Mouse (Mus musculus) naive thymus-derived CD4-positive, alpha-beta T cell, adult 2 months (primary cell): ENCODE results near the gene Lrch4.

Source experiments
- DNase-seq: peaks from one replicate; pipeline ENCODE4 v3.0.0-alpha.2; 2011; ENCODE audit warnings: low read depth

Lrch4 gene

DNA sequence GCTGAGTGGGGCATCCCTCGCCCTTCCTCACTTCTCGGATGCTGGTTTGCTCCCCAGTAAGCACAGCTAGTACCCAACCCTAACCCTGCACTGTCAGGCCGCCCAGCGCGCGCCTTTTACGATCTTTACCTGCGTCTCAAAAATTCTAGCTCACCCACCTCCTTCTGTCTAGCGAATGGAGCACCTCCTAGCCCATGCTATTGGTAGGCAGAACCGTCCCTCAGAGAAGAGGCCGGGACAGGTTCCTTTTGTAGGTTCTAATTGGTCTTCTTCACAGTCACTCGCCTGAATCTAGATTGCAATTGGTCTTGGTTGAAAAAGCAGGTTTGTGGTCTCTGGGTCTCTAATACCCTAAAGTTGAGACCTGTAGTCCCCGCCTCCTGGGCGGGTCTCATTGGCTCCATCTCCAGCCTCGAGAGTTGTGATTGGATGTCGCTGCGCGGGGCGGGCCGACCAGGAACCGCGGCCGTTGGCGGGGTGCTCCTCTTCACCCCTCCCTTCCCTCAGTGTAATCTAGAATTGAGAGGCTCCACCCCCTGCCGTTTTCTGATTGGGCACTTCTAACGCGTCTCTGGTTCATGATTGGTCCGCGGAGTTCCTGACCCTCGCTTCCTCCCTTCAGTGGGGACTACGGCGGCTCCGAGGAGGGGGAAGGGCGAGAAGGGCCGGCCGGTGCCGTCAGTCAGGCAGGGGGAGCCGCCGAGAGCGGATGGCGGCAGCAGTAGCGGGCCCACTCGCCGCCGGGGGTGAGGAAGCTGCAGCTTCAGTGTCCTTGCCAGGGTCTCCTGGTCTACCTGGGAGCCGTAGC, at the start of gene Lrch4, which contains the start of the genes Fbxo24 and Gm20605:
TSS of gene Lrch4 (plus strand) at position 624 of the 808 bp plus-strand sequence.
TSS of gene Fbxo24 (minus strand) at position 505 of the 808 bp plus-strand sequence.
TSS of gene Gm20605 (plus strand) at position 678 of the 808 bp plus-strand sequence.
- peak; percentile 100 for DNase-seq

- no peak for DNase-seq
Measured at GRCm38 (mm10) chr5:137580246-137580645, 48.7 kb upstream of the Lrch4 start.

DNA sequence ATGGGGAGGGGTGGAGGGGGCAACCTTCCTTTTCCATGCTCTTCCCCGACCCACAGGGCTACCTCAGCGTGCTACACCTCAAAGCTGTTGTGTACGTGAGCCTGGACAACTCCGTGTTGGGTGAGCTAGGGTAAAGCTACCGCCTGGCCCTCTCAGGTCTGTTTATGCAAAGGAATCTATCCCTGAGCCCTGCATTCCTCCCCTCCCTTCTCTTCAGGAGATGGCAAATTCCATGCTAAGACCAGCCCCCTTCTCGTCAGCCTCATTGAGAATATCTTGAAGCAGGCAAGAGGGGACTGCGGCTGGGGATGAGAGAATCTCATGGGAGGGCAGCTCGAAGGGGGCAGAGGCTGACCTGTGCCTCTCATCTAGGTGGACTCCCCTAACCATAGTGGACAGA, 46.2 kb upstream of the Lrch4 start:
- no peak for DNase-seq

GRCm38 (mm10) chr5:137583670-137584169, 45.2 kb upstream of the Lrch4 start:
- no peak for DNase-seq

DNA sequence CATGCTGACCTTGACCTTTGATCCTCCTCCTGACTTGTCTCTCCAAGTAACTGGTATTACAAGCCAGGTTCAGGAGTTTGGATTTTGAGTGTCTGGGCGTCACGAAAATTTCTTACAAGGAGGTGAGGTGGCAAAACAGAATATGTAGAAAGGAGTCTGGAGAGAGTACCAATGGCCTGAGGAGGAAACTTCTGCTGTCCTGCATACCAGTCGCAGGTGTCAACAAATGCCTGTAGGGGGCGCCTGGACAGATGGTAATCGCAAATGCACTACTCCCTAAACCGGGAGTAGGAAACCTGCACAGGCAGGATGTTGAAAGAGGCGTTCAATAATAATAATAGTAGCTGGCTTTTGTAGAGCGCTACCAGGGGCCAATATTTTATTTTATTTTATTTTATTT, 43.9 kb upstream of the Lrch4 start:
- peak; percentile 81 for DNase-seq

DNA sequence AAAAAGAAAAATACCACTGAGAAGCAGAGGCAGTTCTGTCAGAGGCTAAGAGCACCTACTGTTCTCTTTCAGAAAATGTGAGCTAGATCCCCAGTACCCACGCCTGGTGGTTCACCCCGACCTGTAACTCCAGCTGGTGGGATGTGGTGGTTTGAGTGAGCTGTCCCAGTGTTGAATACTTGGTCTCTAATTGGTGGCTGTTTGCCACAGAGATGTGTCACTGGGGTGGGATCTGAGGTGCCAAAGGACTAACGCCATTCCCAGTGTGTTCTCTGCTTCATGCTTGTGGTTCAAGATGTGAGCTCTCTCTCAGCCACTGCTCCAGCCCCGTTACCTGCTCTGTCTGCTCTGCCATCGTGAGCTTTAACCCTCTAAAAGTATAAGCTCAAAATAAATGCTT, 38.4 kb upstream of the Lrch4 start:
- no peak for DNase-seq

DNA sequence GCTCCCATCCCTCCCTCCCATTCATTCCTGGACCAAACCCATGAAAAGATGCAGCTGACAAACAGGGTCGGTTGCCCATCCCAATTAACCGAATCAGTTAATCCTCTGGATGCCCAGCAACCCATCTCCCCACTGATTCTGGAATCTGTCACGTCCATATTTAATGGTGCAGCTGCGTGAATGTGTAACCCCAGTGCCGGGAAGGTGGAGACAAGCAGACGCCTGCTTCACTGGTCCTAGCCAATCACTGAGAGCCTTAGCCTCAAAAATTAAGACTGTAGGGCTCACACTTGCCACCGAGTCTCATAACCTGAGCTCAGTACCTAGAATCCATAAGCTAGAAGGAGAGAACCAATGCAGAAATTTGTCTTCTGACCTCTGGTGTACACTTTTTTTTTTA, 33.0 kb upstream of the Lrch4 start:
- no peak for DNase-seq

DNA sequence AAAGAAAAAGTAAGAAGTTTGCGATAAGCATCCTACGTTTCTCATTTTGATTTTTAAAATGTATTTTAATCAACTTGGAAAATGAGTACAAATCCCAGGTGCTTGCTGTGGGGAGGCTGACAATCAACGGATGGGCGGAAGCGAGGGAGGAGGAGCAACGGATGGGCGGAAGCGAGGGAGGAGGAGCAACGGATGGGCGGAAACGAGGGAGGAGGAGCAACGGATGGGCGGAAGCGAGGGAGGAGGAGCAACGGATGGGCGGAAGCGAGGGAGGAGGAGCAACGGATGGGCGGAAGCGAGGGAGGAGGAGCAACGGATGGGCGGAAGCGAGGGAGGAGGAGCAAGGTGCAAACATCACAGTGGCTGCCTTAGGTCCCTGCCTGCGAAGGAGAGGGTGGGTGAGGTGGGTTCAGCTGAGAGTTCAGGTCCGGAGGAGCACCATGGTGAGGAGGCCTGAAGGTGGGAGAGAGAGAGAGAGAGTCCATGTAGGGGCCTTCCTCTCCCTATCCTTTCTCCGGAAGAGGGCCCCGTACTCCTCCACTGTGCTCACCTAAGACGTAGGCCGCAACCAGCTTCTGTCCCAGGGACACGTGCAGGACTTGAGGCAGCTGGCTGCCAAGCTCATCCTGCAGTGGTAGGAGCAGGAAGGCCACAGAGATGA, 32.2 kb upstream of the Lrch4 start:
- peak; percentile 89 for DNase-seq

- peak; percentile 22 for DNase-seq
Measured at GRCm38 (mm10) chr5:137597625-137598024, 31.3 kb upstream of the Lrch4 start.

DNA sequence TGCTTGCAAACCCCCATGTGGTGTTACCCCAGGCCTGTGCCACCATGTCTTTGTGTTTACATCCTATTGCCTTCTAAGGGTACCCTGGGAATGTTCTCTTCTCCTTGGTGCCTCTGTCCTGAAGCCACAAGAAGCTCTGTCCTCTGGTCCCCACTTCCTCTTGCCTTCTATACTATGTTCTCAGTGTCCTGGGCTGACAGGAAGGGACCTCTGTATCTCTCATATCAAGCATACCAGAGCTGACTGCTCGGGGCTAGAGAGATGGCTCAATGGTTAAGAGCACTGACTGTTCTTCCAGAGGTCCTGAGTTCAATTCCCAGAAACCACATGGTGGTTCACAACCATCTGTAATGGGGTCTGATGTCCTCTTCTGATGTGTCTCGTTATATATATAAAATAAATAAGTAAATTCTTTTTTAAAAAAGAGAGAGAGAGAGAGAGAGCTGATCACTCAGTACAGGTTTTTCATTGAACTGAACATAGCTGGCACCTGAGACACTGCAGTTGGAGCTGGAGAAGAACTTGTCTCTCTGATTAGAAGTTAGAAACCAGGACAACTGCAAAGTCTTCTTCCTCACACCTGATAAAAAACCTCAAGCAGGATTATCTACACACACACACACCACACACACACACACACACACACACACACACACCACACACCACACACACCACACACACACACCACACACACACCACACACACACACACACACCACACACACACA, 30.7 kb upstream of the Lrch4 start:
- DNase-seq = peak; percentile 23

DNA sequence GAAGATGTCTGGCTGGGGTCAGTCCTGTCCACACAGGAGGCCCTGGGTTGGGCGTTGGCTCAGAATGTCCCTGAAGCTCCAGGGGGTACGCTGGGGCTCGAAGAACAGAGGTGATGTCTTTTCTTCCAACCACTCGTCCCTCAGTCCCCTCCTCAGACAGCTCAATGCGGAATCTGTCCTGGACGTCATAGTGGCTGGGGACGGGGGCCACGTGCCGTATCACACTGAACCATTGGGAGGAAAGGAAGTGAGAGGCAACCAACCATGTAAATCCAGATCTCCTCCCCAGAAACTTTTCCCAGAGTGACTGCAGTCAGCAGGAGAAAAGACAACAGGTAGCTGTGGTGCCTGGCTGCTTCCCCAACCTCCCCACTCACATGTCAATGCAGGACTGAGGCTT, 29.3 kb upstream of the Lrch4 start:
- peak; percentile 46 for DNase-seq

DNA sequence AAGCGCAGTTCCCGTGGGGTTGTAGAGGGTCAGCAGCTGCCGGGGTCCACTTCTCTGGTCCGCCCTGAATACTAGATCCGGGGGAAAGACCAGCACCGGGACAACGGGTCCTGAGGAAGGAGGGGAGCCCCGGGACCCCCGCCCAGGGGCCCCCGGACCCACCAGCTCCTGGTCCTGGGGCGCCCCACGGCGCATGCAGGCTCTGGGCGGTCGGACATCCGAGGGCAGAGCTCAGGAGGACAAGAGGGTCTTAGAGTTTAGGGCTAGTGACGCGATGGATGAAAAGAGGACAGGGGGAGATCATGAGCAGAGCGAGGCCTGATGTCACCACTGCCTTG, 28.7 kb upstream of the Lrch4 start:
- no peak for DNase-seq

DNA sequence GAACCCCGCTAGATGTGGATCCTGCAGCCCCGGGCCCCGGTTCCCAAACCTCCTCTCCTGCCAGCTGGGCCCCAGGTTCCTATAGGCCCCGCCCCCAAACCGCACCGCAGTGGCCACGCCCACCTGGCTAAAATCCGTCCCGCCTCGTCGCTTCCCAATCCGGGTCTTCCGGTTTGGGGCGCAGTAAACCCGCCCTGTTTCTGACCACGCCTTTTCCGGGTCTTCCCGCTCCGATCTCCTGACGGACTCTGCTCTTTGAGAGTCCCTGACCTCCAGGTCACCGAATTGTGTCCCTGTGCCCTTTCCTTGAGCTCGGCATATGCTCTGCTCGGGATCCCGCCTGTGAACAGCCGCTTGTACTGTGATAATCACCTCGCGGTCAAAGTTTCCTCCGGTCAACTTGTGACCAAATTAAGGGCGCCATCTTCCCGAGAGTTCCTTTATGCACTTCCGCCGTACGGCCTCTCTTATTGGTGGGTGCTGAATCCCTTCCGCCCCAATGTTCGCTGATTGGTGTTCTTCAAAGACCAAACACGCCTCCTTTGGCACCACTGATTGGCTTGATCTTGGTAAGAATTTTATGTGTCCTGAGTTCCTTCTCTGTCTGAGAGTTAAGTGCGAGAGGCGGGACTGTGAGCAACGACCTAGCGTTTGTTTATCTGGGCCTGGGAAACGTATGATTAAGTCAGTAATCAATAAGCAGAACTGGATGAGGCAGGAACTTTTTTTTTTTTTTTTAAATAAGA, 28.1 kb upstream of the Lrch4 start, which contains the start of gene Mospd3:
TSS of gene Mospd3 (minus strand) at position 440 of the 746 bp plus-strand sequence.
- DNase-seq = peak; percentile 98

DNA sequence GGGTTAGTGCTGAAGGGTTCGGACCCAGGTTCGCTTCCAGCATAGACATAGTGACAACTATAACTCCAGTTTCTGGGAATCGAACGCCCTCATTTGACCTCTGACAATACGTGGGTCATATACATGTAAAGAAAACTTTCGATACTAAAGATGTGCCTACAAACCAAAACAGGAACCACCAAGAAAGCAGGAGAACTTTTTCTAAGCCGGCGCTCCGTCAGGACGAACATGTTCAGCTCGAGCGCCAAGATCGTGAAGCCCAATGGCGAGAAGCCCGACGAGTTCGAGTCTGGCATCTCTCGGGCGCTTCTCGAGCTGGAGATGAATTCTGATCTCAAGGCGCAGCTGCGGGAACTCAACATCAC, 27.6 kb upstream of the Lrch4 start:
- DNase-seq = no peak

- no peak for DNase-seq
Measured at GRCm38 (mm10) chr5:137607860-137608653, 20.9 kb upstream of the Lrch4 start.

DNA sequence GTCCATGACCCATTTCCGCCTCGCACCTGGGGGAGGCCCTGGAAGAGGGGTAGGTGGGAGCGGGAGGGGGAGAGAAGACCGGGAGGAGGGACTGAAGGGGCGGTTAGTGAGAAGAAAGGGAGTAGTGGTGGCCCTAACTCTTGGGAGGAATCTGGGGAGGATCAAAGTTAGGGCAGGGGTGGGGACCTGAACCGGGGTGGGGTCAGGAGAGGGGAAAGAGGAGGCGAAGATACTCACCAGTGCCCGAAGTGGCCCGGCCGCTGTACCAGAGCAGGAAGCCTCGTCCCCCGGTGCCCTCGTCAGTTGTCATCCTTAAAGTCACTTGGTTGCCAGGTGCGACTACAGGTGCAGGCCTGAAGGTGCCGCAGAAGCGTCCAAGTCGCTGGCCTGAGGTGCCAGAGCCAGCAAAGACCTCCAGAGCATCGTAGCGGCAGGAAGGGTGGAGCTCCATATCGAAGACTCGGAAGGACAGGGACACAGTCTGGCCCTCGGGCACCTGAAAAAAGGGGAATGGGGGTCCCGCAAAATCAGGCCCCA, 20.2 kb upstream of the Lrch4 start:
- DNase-seq = no peak

DNA sequence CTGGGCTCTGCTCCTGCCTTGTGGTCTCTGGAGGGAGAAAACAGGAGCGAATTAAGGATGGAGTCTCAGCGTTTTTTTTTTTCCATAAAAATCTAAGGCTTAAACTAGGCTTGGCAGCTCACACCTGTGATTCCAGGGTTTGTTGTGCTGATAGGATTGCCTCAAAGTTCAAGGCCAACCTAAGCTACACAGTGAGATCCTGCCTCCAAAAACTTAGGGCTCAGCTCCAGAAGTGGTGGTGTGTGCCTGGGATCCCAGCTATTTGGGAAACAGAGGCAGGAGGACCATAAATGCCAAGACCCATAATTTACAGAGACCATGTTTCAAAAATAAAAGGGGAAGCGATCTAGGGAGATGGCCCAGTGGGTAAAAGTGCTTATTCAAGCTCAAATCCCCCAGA, 19.6 kb upstream of the Lrch4 start:
- DNase-seq = no peak

DNA sequence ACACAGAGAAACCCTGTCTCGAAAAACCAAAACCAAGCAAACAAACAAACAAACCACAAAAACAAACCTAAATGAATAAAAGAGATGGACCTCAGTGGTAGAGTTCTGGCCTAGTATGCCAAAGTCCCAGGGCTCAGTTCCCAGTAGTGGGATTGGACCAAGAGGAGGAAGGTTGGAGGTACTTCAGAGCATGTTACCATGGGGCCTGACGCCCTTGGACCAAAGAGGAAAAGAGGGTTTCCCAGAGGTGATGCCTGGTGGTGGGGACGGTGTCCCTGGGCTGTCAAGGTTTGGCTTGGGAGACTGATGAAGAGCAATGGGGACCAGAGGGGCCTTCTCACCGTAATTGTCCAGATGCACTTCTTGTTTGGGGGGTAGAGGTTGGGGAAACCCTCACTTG, 18.9 kb upstream of the Lrch4 start:
- no peak for DNase-seq

- DNase-seq = no peak
Measured at GRCm38 (mm10) chr5:137610548-137611244, 18.2 kb upstream of the Lrch4 start.

- no peak for DNase-seq
Measured at GRCm38 (mm10) chr5:137611245-137611602, 17.7 kb upstream of the Lrch4 start.
